ENCODE assay signal across 15 mouse cellular contexts in genomic region chr13:99998099-99998498, GRCm38 (mm10). TPM values are rescaled to one million over a fixed set of nuclear protein-coding genes. Genes with fewer than 3 reads are reported as not detected.
DNase-seq lines count a peak whose midpoint lies in the region; ATAC-seq and TF ChIP-seq lines count a peak whose summit lies in the region.
"Had no signal": no experiment of that assay in that cellular context is flagged by ENCODE, and none has a peak within 500 bp of the region (broad histone marks: within the 10 kb centered on the region; RNA-seq: fewer than 3 reads in every experiment).

No protein-coding gene starts in this region.

- H3K36me3 ChIP-seq in intestine, postnatal 0 days (ENCODE audit: control insufficient read depth, insufficient read depth) = no peaks in the 10 kb centered on the region
- no peaks in the 10 kb centered on the region for H3K36me3 ChIP-seq in intestine, embryonic 15.5 days
- H3K36me3 ChIP-seq in midbrain, postnatal 0 days (ENCODE audit: insufficient read depth, low read length) = no peaks in the 10 kb centered on the region
- H3K36me3 ChIP-seq in midbrain, embryonic 10.5 days = no peaks in the 10 kb centered on the region
- H3K36me3 ChIP-seq: lung, embryonic 15.5 days had no signal

- WGBS in intestine, postnatal 0 days = 89% methylated on average over 3 of the region's 3 CpGs
- 82% methylated on average over 3 of the region's 3 CpGs for WGBS in intestine, embryonic 15.5 days
- WGBS in midbrain, postnatal 0 days = 88% methylated on average over 3 of the region's 3 CpGs
- WGBS in midbrain, embryonic 10.5 days = 74% methylated on average over 3 of the region's 3 CpGs

- peak; percentile 41 for TF ChIP-seq CTCF in intestine, postnatal 0 days (IDR thresholded peaks at IDR 0.05; ENCODE audit: low read depth)
- peak; percentile 47 for TF ChIP-seq CTCF in midbrain, postnatal 0 days (IDR thresholded peaks at IDR 0.05)

- H3K4me3 ChIP-seq in intestine, postnatal 0 days (ENCODE audit: low read depth, low read length) = no peak overlapping the region
- H3K4me3 ChIP-seq in intestine, embryonic 15.5 days (replicated peaks) = no peak overlapping the region
- no peak overlapping the region for H3K4me3 ChIP-seq in midbrain, postnatal 0 days (ENCODE audit: low read depth, low read length)
- H3K4me3 ChIP-seq in midbrain, embryonic 10.5 days = no peak overlapping the region
- H3K4me3 ChIP-seq: limb, embryonic 12.5 days; lung, embryonic 15.5 days; myocyte had no signal

- no peaks in the 10 kb centered on the region for H3K9me3 ChIP-seq in intestine, postnatal 0 days (ENCODE audit: control insufficient read depth)
- no peaks in the 10 kb centered on the region for H3K9me3 ChIP-seq in intestine, embryonic 15.5 days
- no peaks in the 10 kb centered on the region for H3K9me3 ChIP-seq in midbrain, postnatal 0 days (ENCODE audit: low read length)
- no peaks in the 10 kb centered on the region for H3K9me3 ChIP-seq in midbrain, embryonic 10.5 days (replicated peaks)
- H3K9me3 ChIP-seq: limb, embryonic 12.5 days; lung, embryonic 15.5 days had no signal

- H3K4me1 ChIP-seq in intestine, postnatal 0 days (replicated peaks; ENCODE audit: control insufficient read depth, insufficient read depth, low read length) = no peaks in the 10 kb centered on the region
- H3K4me1 ChIP-seq in intestine, embryonic 15.5 days (replicated peaks) = no peaks in the 10 kb centered on the region
- H3K4me1 ChIP-seq in midbrain, postnatal 0 days (ENCODE audit: insufficient read depth, low read length) = no peaks in the 10 kb centered on the region
- H3K4me1 ChIP-seq in midbrain, embryonic 10.5 days = no peaks in the 10 kb centered on the region
- H3K4me1 ChIP-seq: lung, embryonic 15.5 days had no signal

- no peak for ATAC-seq in intestine, postnatal 0 days
- no peak for ATAC-seq in intestine, embryonic 15.5 days
- ATAC-seq in midbrain, postnatal 0 days (ENCODE audit: low FRiP score) = no peak

- no peaks in the 10 kb centered on the region for H3K27me3 ChIP-seq in intestine, postnatal 0 days (replicated peaks; ENCODE audit: control insufficient read depth, insufficient read depth, low read length)
- no peaks in the 10 kb centered on the region for H3K27me3 ChIP-seq in intestine, embryonic 15.5 days (replicated peaks)
- no peaks in the 10 kb centered on the region for H3K27me3 ChIP-seq in midbrain, postnatal 0 days (ENCODE audit: insufficient read depth, low read length)
- H3K27me3 ChIP-seq in midbrain, embryonic 10.5 days (ENCODE audit: low read depth, poor library complexity, severe bottlenecking) = no peaks in the 10 kb centered on the region
- H3K27me3 ChIP-seq: limb, embryonic 12.5 days; lung, embryonic 15.5 days had no signal

- no peak overlapping the region for H3K4me2 ChIP-seq in intestine, postnatal 0 days (replicated peaks; ENCODE audit: low read depth)
- H3K4me2 ChIP-seq in intestine, embryonic 15.5 days (replicated peaks) = no peak overlapping the region
- no peak overlapping the region for H3K4me2 ChIP-seq in midbrain, postnatal 0 days (ENCODE audit: low read depth, low read length, poor library complexity, severe bottlenecking)
- H3K4me2 ChIP-seq: limb, embryonic 12.5 days; lung, embryonic 15.5 days; midbrain, embryonic 11.5 days had no signal

- no peak overlapping the region for H3K27ac ChIP-seq in intestine, postnatal 0 days (ENCODE audit: low read depth, low read length)
- no peak overlapping the region for H3K27ac ChIP-seq in intestine, embryonic 15.5 days
- no peak overlapping the region for H3K27ac ChIP-seq in midbrain, postnatal 0 days (ENCODE audit: low read depth, low read length)
- H3K27ac ChIP-seq in midbrain, embryonic 10.5 days (replicated peaks) = no peak overlapping the region
- H3K27ac ChIP-seq: limb, embryonic 12.5 days; lung, embryonic 15.5 days had no signal

- DNase-seq in midbrain, postnatal 0 days (ENCODE audit: low spot score) = no peak
- DNase-seq in midbrain, embryonic 10.5 days (ENCODE audit: low spot score) = no peak
- DNase-seq in R1 (ENCODE audit: low read depth, low spot score) = peak; percentile 25
- no peak for DNase-seq in testis, postnatal 10 days (ENCODE audit: low spot score)
- DNase-seq in urinary bladder, postnatal 36 days (ENCODE audit: low spot score in 2 of 2) = no peak
- DNase-seq: heart, postnatal 4 days; kidney, postnatal 36 days; right cerebral cortex, adult 18-20 months; thymus, adult 18-20 months had no signal

- no peak overlapping the region for H3K9ac ChIP-seq in intestine, postnatal 0 days (ENCODE audit: low read depth, low read length)
- H3K9ac ChIP-seq in intestine, embryonic 15.5 days = no peak overlapping the region
- H3K9ac ChIP-seq in midbrain, postnatal 0 days (replicated peaks; ENCODE audit: low read length, poor library complexity, severe bottlenecking) = no peak overlapping the region
- H3K9ac ChIP-seq: limb, embryonic 12.5 days; lung, embryonic 15.5 days had no signal

RNA-seq across cellular contexts. Expression of gene Mccc2, which starts 17.3 kb away (rescaled TPM):
- polyA plus RNA-seq in intestine, postnatal 0 days (2015; fragmentation: Nextera tagmentation; extraction: Ambion mirVana) = 13.2 and 13.3 TPM in 2 replicates
- polyA plus RNA-seq in intestine, embryonic 15.5 days (2015; fragmentation: Nextera tagmentation; extraction: Ambion mirVana) = 46.7 and 48.5 TPM in 2 replicates
- 23.5 and 27.3 TPM in 2 replicates for total RNA-seq in midbrain, postnatal 0 days (2014; rRNA removed)
- polyA plus RNA-seq in midbrain, postnatal 0 days (2015; fragmentation: Nextera tagmentation; extraction: Ambion mirVana) = 32.5 and 34.5 TPM in 2 replicates
- polyA plus RNA-seq in midbrain, embryonic 10.5 days (2016; fragmentation: Nextera tagmentation; extraction: Ambion mirVana) = 35.3 and 36.7 TPM in 2 replicates
